Mouse (Mus musculus): ENCODE data around the gene Phactr3. TPM values are rescaled to one million over a fixed set of nuclear protein-coding genes. Genes with fewer than 3 reads are reported as not detected.
A peak's percentile ranks its signal among the peaks of the same experiment; 100 is the strongest.

The Phactr3 gene
- polyA plus RNA-seq, 1 experiment from 2014 or later: 4.3 TPM

- Histone ChIP-seq H3K27ac (replicated peaks; ENCODE audit: low read depth, low read length) (no peak overlapping the region), H3K4me2 (ENCODE audit: low read depth, severe bottlenecking) (no peak overlapping the region), H3K4me3 (ENCODE audit: low read depth, low read length) (no peak overlapping the region), H3K36me3 (ENCODE audit: control insufficient read depth, insufficient read depth, low read length) (no peaks in the 10 kb centered on the region), H3K4me1 (ENCODE audit: control insufficient read depth, insufficient read depth, low read length) (no peaks in the 10 kb centered on the region), H3K9me3 (ENCODE audit: control insufficient read depth, low read length) (no peaks in the 10 kb centered on the region), H3K9ac (ENCODE audit: low read length) (no peak overlapping the region), H3K27me3 (ENCODE audit: control insufficient read depth, insufficient read depth, low read length) (no peaks in the 10 kb centered on the region)
- 91% methylated on average over 2 of the region's 2 CpGs for WGBS
- ATAC-seq (ENCODE audit: insufficient number of reproducible peaks, low FRiP score, low TSS enrichment, low read depth) (no peak), DNase-seq (ENCODE audit: low spot score) (no peak)
Measured at GRCm38 (mm10) chr2:178129676-178130075, 10.9 kb downstream of the Phactr3 start.

DNA sequence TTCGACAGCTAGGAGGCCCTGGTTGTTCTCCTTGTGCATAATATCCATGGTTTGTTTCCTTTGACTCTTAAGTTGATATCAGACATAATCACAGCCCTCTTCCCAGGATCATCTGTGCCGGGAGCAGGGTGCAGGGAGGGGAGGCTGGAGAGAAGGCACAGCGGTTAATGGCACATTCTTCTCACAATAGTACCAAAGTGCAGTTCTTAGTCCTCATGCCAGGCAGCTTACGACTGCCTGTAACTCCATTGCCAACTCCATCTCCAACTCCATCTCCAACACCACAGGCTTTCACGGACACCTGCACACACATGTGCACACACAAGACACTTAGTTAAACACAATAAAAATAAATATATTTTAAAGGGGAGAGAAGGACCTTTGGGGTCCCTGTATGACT, 11.8 kb downstream of the Phactr3 start:
- Histone ChIP-seq H3K27me3 (ENCODE audit: control insufficient read depth, insufficient read depth, low read length) (no peaks in the 10 kb centered on the region), H3K4me3 (ENCODE audit: low read depth, low read length) (no peak overlapping the region), H3K9me3 (ENCODE audit: control insufficient read depth, low read length) (no peaks in the 10 kb centered on the region), H3K27ac (replicated peaks; ENCODE audit: low read depth, low read length) (no peak overlapping the region), H3K36me3 (ENCODE audit: control insufficient read depth, insufficient read depth, low read length) (no peaks in the 10 kb centered on the region), H3K4me1 (ENCODE audit: control insufficient read depth, insufficient read depth, low read length) (no peaks in the 10 kb centered on the region), H3K9ac (ENCODE audit: low read length) (no peak overlapping the region), H3K4me2 (ENCODE audit: low read depth, severe bottlenecking) (no peak overlapping the region)
- no peak for DNase-seq (ENCODE audit: low spot score)
- no peak for ATAC-seq (ENCODE audit: insufficient number of reproducible peaks, low FRiP score, low TSS enrichment, low read depth)
- WGBS: 89% methylated on average over 5 of the region's 5 CpGs

GRCm38 (mm10) chr2:178131011-178131410, 12.2 kb downstream of the Phactr3 start:
- Histone ChIP-seq H3K9ac (ENCODE audit: low read length) (no peak overlapping the region), H3K36me3 (ENCODE audit: control insufficient read depth, insufficient read depth, low read length) (no peaks in the 10 kb centered on the region), H3K4me1 (ENCODE audit: control insufficient read depth, insufficient read depth, low read length) (no peaks in the 10 kb centered on the region), H3K4me2 (ENCODE audit: low read depth, severe bottlenecking) (no peak overlapping the region), H3K27me3 (ENCODE audit: control insufficient read depth, insufficient read depth, low read length) (no peaks in the 10 kb centered on the region), H3K9me3 (ENCODE audit: control insufficient read depth, low read length) (no peaks in the 10 kb centered on the region), H3K27ac (replicated peaks; ENCODE audit: low read depth, low read length) (no peak overlapping the region), H3K4me3 (ENCODE audit: low read depth, low read length) (no peak overlapping the region)
- 77% methylated on average over 5 of the region's 5 CpGs for WGBS
- DNase-seq (ENCODE audit: low spot score) (no peak), ATAC-seq (ENCODE audit: insufficient number of reproducible peaks, low FRiP score, low TSS enrichment, low read depth) (no peak)

DNA sequence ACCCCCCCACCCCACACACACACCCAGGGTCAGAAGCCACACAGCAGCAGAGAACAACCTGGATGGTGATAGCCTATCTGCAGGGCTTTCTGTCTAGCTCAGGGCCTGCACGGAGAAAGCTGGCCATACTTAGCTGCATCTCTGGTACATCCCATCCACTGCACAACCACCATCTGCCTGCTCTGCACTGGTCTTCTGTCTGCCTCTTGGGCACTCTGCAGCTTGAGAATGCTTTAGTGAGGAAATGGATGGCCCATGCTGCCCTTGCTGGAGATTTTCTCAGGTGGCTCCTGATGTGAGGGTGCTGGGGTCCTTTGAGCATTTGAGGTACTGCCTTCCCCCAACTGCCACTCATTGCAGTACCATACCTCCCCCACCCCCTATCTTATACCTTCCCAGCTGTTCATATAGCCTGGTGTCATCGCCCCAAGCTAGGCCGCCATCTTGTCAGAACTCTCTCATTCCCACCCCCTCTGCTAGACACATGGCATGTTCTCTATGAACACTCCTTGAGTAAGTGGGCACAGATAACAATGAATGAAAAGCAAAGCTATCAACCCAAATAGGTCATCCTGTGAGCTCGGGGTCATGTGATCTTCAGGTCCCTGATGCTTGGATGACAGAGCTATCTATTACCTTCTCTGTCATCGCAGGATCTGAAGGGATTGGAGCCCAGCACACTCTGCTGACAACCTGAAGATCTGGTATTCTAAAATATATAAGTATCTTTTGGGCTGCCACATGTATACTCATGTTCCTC, 13.0 kb downstream of the Phactr3 start:
- Histone ChIP-seq H3K36me3 (ENCODE audit: control insufficient read depth, insufficient read depth, low read length) (no peaks in the 10 kb centered on the region), H3K4me1 (ENCODE audit: control insufficient read depth, insufficient read depth, low read length) (no peaks in the 10 kb centered on the region), H3K4me3 (ENCODE audit: low read depth, low read length) (no peak overlapping the region), H3K4me2 (ENCODE audit: low read depth, severe bottlenecking) (no peak overlapping the region), H3K9ac (ENCODE audit: low read length) (no peak overlapping the region), H3K9me3 (ENCODE audit: control insufficient read depth, low read length) (no peaks in the 10 kb centered on the region), H3K27ac (replicated peaks; ENCODE audit: low read depth, low read length) (no peak overlapping the region), H3K27me3 (ENCODE audit: control insufficient read depth, insufficient read depth, low read length) (no peaks in the 10 kb centered on the region)
- no peak for ATAC-seq (ENCODE audit: insufficient number of reproducible peaks, low FRiP score, low TSS enrichment, low read depth)
- WGBS: 96% methylated on average over 5 of the region's 5 CpGs
- no peak for DNase-seq (ENCODE audit: low spot score)

GRCm38 (mm10) chr2:178135713-178136112, 16.9 kb downstream of the Phactr3 start:
- no peaks in the 10 kb centered on the region for H3K36me3 ChIP-seq (ENCODE audit: control insufficient read depth, insufficient read depth, low read length)
- WGBS: 45% methylated on average over 4 of the region's 4 CpGs
- no peaks in the 10 kb centered on the region for H3K4me1 ChIP-seq (ENCODE audit: control insufficient read depth, insufficient read depth, low read length)
- DNase-seq (ENCODE audit: low spot score): no peak
- H3K27ac ChIP-seq (replicated peaks; ENCODE audit: low read depth, low read length): no peak overlapping the region
- H3K27me3 ChIP-seq (ENCODE audit: control insufficient read depth, insufficient read depth, low read length): no peaks in the 10 kb centered on the region
- H3K4me3 ChIP-seq (ENCODE audit: low read depth, low read length): no peak overlapping the region
- H3K4me2 ChIP-seq (ENCODE audit: low read depth, severe bottlenecking): no peak overlapping the region
- no peak overlapping the region for H3K9ac ChIP-seq (ENCODE audit: low read length)
- no peak for ATAC-seq (ENCODE audit: insufficient number of reproducible peaks, low FRiP score, low TSS enrichment, low read depth)
- H3K9me3 ChIP-seq (ENCODE audit: control insufficient read depth, low read length): no peaks in the 10 kb centered on the region

- no peak overlapping the region for H3K4me3 ChIP-seq (ENCODE audit: low read depth, low read length)
- ATAC-seq (ENCODE audit: insufficient number of reproducible peaks, low FRiP score, low TSS enrichment, low read depth) (no peak), DNase-seq (ENCODE audit: low spot score) (peak; percentile 76)
- 9% methylated on average over 3 of the region's 3 CpGs for WGBS
- H3K4me1 ChIP-seq (ENCODE audit: control insufficient read depth, insufficient read depth, low read length): peaks cover 4% of the 10 kb centered on the region
- no peaks in the 10 kb centered on the region for H3K36me3 ChIP-seq (ENCODE audit: control insufficient read depth, insufficient read depth, low read length)
- H3K4me2 ChIP-seq (ENCODE audit: low read depth, severe bottlenecking): no peak overlapping the region
- no peak overlapping the region for H3K27ac ChIP-seq (replicated peaks; ENCODE audit: low read depth, low read length)
- H3K9me3 ChIP-seq (ENCODE audit: control insufficient read depth, low read length): no peaks in the 10 kb centered on the region
- H3K27me3 ChIP-seq (ENCODE audit: control insufficient read depth, insufficient read depth, low read length): no peaks in the 10 kb centered on the region
- no peak overlapping the region for H3K9ac ChIP-seq (ENCODE audit: low read length)
Measured at GRCm38 (mm10) chr2:178137518-178137917, 18.7 kb downstream of the Phactr3 start.

DNA sequence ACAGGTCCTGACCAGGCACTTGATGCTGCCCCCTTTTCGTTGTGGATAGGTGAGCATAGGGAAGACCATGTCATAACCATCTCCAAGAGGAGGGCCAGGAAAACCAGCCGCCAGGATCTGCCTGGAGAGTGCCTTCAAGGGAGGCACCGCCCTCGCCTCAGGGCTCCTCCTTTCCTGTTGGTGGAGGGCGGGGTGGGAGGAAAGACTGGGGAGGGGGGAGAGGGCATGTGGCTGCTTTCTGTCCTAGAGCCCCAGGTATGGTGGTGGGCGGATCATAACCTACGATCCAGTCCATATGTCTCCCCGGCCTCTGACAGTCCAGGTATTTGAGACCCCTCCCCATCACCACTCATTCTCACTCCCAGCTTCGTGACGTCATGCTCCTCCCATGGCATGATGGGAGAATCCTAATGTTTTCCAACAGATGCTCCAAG, 22.7 kb downstream of the Phactr3 start:
- no peak overlapping the region for H3K4me3 ChIP-seq (ENCODE audit: low read depth, low read length)
- H3K4me1 ChIP-seq (ENCODE audit: control insufficient read depth, insufficient read depth, low read length): peaks cover 11% of the 10 kb centered on the region
- no peak overlapping the region; the same call in 1 of the 2 replicates for H3K9ac ChIP-seq (ENCODE audit: low read length)
- H3K27me3 ChIP-seq (ENCODE audit: control insufficient read depth, insufficient read depth, low read length): no peaks in the 10 kb centered on the region
- ATAC-seq (ENCODE audit: insufficient number of reproducible peaks, low FRiP score, low TSS enrichment, low read depth) (0 out of 2 replicates have a peak, but pooled peaks have one; percentile 46), DNase-seq (ENCODE audit: low spot score) (peak; percentile 69)
- no peaks in the 10 kb centered on the region for H3K9me3 ChIP-seq (ENCODE audit: control insufficient read depth, low read length)
- H3K4me2 ChIP-seq (ENCODE audit: low read depth, severe bottlenecking): peak overlapping the region; percentile 91
- H3K36me3 ChIP-seq (ENCODE audit: control insufficient read depth, insufficient read depth, low read length): no peaks in the 10 kb centered on the region
- no peak overlapping the region for H3K27ac ChIP-seq (replicated peaks; ENCODE audit: low read depth, low read length)
- 4% methylated on average over 10 of the region's 10 CpGs for WGBS

GRCm38 (mm10) chr2:178142291-178143023, 23.7 kb downstream of the Phactr3 start:
- ATAC-seq (ENCODE audit: insufficient number of reproducible peaks, low FRiP score, low TSS enrichment, low read depth): peak; percentile 20; the same call in 1 of the 2 replicates

More at GRCm38 (mm10) chr2:178142291-178143023, 23.7 kb downstream of the Phactr3 start:
- WGBS: 5% methylated on average over 39 of the region's 42 CpGs
- Histone ChIP-seq H3K36me3 (ENCODE audit: control insufficient read depth, insufficient read depth, low read length) (no peaks in the 10 kb centered on the region), H3K27me3 (ENCODE audit: control insufficient read depth, insufficient read depth, low read length) (no peaks in the 10 kb centered on the region), H3K9me3 (ENCODE audit: control insufficient read depth, low read length) (no peaks in the 10 kb centered on the region), H3K9ac (ENCODE audit: low read length) (peak overlapping the region; percentile 74), H3K27ac (replicated peaks; ENCODE audit: low read depth, low read length) (no peak overlapping the region), H3K4me2 (ENCODE audit: low read depth, severe bottlenecking) (peak overlapping the region; percentile 91), H3K4me1 (ENCODE audit: control insufficient read depth, insufficient read depth, low read length) (peaks cover 11% of the 10 kb centered on the region), H3K4me3 (ENCODE audit: low read depth, low read length) (peak overlapping the region; percentile 39)
- DNase-seq (ENCODE audit: low spot score): peak; percentile 56
